Mouse (Mus musculus) frontal cortex, adult (tissue): ENCODE measurements at regions not wholly inside any gene's neighbourhood (a gene's known extent, or its start where the extent isn't known, plus 50 kb on each side); places are given as distances from the start of the nearest gene placed in this dataset.
"Not testable (repeated sequence)": the region's sequence is repeated elsewhere in the genome, so short reads cannot be mapped to it uniquely, and the experiment has no call there.

Experiments
- ATAC-seq: cut with Nextera tagmentation; 2 replicates; pipeline ENCODE4 v1.9.2; 2017; ENCODE audit warnings: mild to moderate bottlenecking, moderate library complexity, mixed read lengths; ENCODE audit not compliant: low TSS enrichment

GRCm38 (mm10) chr1:117051311-117051710, 248.5 kb downstream of the Gm19965 start:
- ATAC-seq = not testable (repeated sequence)

DNA sequence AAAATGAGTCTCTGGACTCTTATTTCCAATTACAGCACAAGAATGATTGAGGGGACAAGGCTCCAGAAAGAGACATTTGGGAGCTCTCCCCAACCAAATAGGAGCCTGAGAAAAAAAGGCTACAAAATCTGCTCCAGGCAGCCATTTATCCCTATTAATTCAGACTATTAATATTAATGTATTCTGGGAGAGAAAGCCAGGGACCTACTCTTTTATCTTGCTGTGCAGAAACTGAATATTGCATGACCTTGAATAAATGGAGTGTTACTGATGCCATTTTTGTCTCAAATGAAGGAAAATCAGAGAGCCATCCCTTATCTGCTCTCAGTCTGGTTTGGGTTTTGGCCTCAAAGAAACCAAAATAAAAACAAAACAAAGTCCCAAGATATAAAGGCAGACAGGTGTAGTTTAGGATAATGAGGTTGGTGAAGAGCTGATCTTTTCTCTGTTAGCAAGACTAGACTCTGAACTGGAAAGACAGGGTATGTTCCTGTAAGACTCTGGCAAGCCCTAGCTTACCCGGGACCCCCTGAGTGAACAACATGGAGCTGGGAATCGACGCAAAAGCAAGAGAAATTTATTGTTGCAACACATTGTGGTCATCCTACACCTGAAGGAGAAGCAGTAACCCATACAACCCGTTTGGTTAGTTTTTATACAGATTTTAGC, 264.5 kb downstream of the Gm19965 start:
- ATAC-seq = no peak

- ATAC-seq = no peak
Observed at GRCm38 (mm10) chr1:117087136-117087535, 284.4 kb downstream of the Gm19965 start.

- ATAC-seq = no peak
Observed at GRCm38 (mm10) chr1:117111496-117111895, 308.7 kb downstream of the Gm19965 start.

GRCm38 (mm10) chr1:117113918-117114317, 311.1 kb downstream of the Gm19965 start:
- ATAC-seq = no peak

GRCm38 (mm10) chr1:117122965-117123364, 320.2 kb downstream of the Gm19965 start:
- peak; percentile 90 for ATAC-seq
